Mouse (Mus musculus) limb, embryonic 13.5 days (tissue): Measurements from ENCODE around the gene Scn10a. TPM values are rescaled to one million over a fixed set of nuclear protein-coding genes. Genes with fewer than 3 reads are reported as not detected.

Source experiments
- ATAC-seq: fragments of 200-750 bp; cut with Nextera tagmentation; 2 replicates; pipeline ENCODE4 v1.8.0; 2017; ENCODE audit warnings: low read depth, moderate number of reproducible peaks, moderate TSS enrichment; ENCODE audit not compliant: low FRiP score
- H3K27ac ChIP-seq: fragments of 300-500 bp; sonication (generic); 2 replicates; pipeline ENCODE4 v1.5.1; 2015; ENCODE audit warnings: inconsistent platforms, mild to moderate bottlenecking, moderate library complexity
- H3K27me3 ChIP-seq: fragments of 300-500 bp; sonication (generic); 2 replicates; pipeline ENCODE4 v1.6.1; 2015; ENCODE audit warnings: mild to moderate bottlenecking, inconsistent platforms
- H3K36me3 ChIP-seq: fragments of 300-500 bp; sonication (generic); 2 replicates; pipeline ENCODE4 v1.6.1; 2015; ENCODE audit warnings: inconsistent platforms, mild to moderate bottlenecking, moderate library complexity
- H3K4me1 ChIP-seq: fragments of 300-500 bp; sonication (generic); 2 replicates; pipeline ENCODE4 v1.6.1; 2015; ENCODE audit warnings: inconsistent platforms
- H3K4me2 ChIP-seq: fragments of 300-500 bp; sonication (generic); replicated peaks from 2 replicates; pipeline ENCODE4 v1.6.1; 2015; ENCODE audit warnings: inconsistent platforms, mild to moderate bottlenecking, moderate library complexity
- H3K4me3 ChIP-seq: fragments of 300-500 bp; sonication (generic); 2 replicates; pipeline ENCODE4 v1.5.1; 2015; ENCODE audit warnings: moderate library complexity, mild to moderate bottlenecking, inconsistent platforms
- H3K9ac ChIP-seq: fragments of 300-500 bp; sonication (generic); 2 replicates; pipeline ENCODE4 v1.6.1; 2015; ENCODE audit warnings: mild to moderate bottlenecking, inconsistent platforms
- H3K9me3 ChIP-seq: fragments of 300-500 bp; sonication (generic); 2 replicates; pipeline ENCODE4 v1.6.1; 2016; ENCODE audit warnings: inconsistent platforms
- WGBS: fragments of 180-500 bp; shearing (Covaris S2); methylation state at CpG from one replicate; pipeline ENCODE4 v1.1.7; 2015; 5-methylcytosine and 5-hydroxymethylcytosine counted together
- polyA plus RNA-seq: library from polyadenylated mRNA; unstranded; fragments of >200 nt; fragmentation: Nextera tagmentation; extraction: Ambion mirVana; gene quantifications from 2 replicates; pipeline ENCODE4 v1.2.1, GENCODE M21; 2015

Scn10a gene
- polyA plus RNA-seq, 1 experiment from 2014 or later, result not detected

- Histone ChIP-seq H3K4me3 (no peak overlapping the region), H3K27ac (no peak overlapping the region), H3K36me3 (no peaks in the 10 kb centered on the region), H3K27me3 (no peaks in the 10 kb centered on the region), H3K9ac (no peak overlapping the region), H3K4me2 (no peak overlapping the region), H3K4me1 (no peaks in the 10 kb centered on the region), H3K9me3 (no peaks in the 10 kb centered on the region)
- WGBS, result 12% methylated on average over 6 of the region's 6 CpGs
- ATAC-seq, result peak; percentile 79; the same call in 1 of the 2 replicates
These were observed 12.4 kb downstream of the Scn10a start for GRCm38 (mm10) chr9:119706700-119707099.

GRCm38 (mm10) chr9:119691505-119691904, 27.6 kb downstream of the Scn10a start:
- Histone ChIP-seq H3K4me1 (no peaks in the 10 kb centered on the region), H3K27me3 (no peaks in the 10 kb centered on the region), H3K4me3 (no peak overlapping the region), H3K4me2 (no peak overlapping the region), H3K27ac (no peak overlapping the region), H3K36me3 (no peaks in the 10 kb centered on the region), H3K9me3 (no peaks in the 10 kb centered on the region), H3K9ac (no peak overlapping the region)
- no peak for ATAC-seq
- WGBS, result 62% methylated on average over 7 of the region's 7 CpGs

- Histone ChIP-seq H3K36me3 (no peaks in the 10 kb centered on the region), H3K9me3 (no peaks in the 10 kb centered on the region), H3K9ac (no peak overlapping the region), H3K4me2 (no peak overlapping the region), H3K4me1 (no peaks in the 10 kb centered on the region), H3K27me3 (no peaks in the 10 kb centered on the region), H3K4me3 (no peak overlapping the region), H3K27ac (no peak overlapping the region)
- no peak for ATAC-seq
- WGBS, result 73% methylated on average over 8 of the region's 8 CpGs
These were observed 28.1 kb downstream of the Scn10a start for GRCm38 (mm10) chr9:119691001-119691400.

GRCm38 (mm10) chr9:119687893-119688292, 31.2 kb downstream of the Scn10a start:
- no peak overlapping the region for H3K4me2 ChIP-seq
- no peaks in the 10 kb centered on the region for H3K9me3 ChIP-seq

GRCm38 (mm10) chr9:119686187-119686586, 32.9 kb downstream of the Scn10a start:
- no peak overlapping the region for H3K4me3 ChIP-seq
- H3K27ac ChIP-seq, result no peak overlapping the region
- WGBS, result 94% methylated on average over 8 of the region's 8 CpGs
- no peaks in the 10 kb centered on the region for H3K36me3 ChIP-seq
- H3K27me3 ChIP-seq, result no peaks in the 10 kb centered on the region
- H3K4me1 ChIP-seq, result no peaks in the 10 kb centered on the region
- H3K9me3 ChIP-seq, result no peaks in the 10 kb centered on the region
- ATAC-seq, result no peak
- H3K4me2 ChIP-seq, result no peak overlapping the region
- no peak overlapping the region for H3K9ac ChIP-seq

More at GRCm38 (mm10) chr9:119687893-119688292, 31.2 kb downstream of the Scn10a start:
- ATAC-seq, result no peak
- Histone ChIP-seq H3K4me3 (no peak overlapping the region), H3K27me3 (no peaks in the 10 kb centered on the region), H3K36me3 (no peaks in the 10 kb centered on the region), H3K9ac (no peak overlapping the region), H3K27ac (no peak overlapping the region), H3K4me1 (no peaks in the 10 kb centered on the region)
- 67% methylated on average over 8 of the region's 8 CpGs for WGBS

- Histone ChIP-seq H3K27ac (no peak overlapping the region), H3K4me1 (no peaks in the 10 kb centered on the region), H3K36me3 (no peaks in the 10 kb centered on the region), H3K27me3 (no peaks in the 10 kb centered on the region), H3K9ac (no peak overlapping the region), H3K4me3 (no peak overlapping the region), H3K9me3 (no peaks in the 10 kb centered on the region), H3K4me2 (no peak overlapping the region)
- ATAC-seq, result no peak
- WGBS, result 75% methylated on average over 3 of the region's 3 CpGs
These were observed 38.2 kb downstream of the Scn10a start for GRCm38 (mm10) chr9:119680896-119681295.

- no peak overlapping the region for H3K9ac ChIP-seq
- H3K9me3 ChIP-seq, result no peaks in the 10 kb centered on the region
- no peaks in the 10 kb centered on the region for H3K4me1 ChIP-seq
- no peak overlapping the region for H3K4me3 ChIP-seq
- WGBS, result 44% methylated on average over 1 of the region's 1 CpGs
- H3K27me3 ChIP-seq, result no peaks in the 10 kb centered on the region
- no peaks in the 10 kb centered on the region for H3K36me3 ChIP-seq
- H3K4me2 ChIP-seq, result no peak overlapping the region
- ATAC-seq, result no peak
- no peak overlapping the region for H3K27ac ChIP-seq
These were observed 55.0 kb downstream of the Scn10a start for GRCm38 (mm10) chr9:119664109-119664508.

GRCm38 (mm10) chr9:119656111-119656510, 63.0 kb downstream of the Scn10a start:
- Histone ChIP-seq H3K36me3 (no peaks in the 10 kb centered on the region), H3K9ac (no peak overlapping the region), H3K4me1 (0 out of 2 replicates have a peak, but pooled peaks cover 2% of the 10 kb centered on the region), H3K27ac (no peak overlapping the region), H3K27me3 (no peaks in the 10 kb centered on the region), H3K4me3 (no peak overlapping the region), H3K4me2 (no peak overlapping the region), H3K9me3 (no peaks in the 10 kb centered on the region)
- ATAC-seq, result no peak
- WGBS, result 39% methylated on average over 6 of the region's 6 CpGs

- no peak for ATAC-seq
- H3K9me3 ChIP-seq, result no peaks in the 10 kb centered on the region
- H3K4me2 ChIP-seq, result no peak overlapping the region
- H3K4me3 ChIP-seq, result no peak overlapping the region
- H3K27ac ChIP-seq, result no peak overlapping the region
- WGBS, result 67% methylated on average over 5 of the region's 5 CpGs
- no peaks in the 10 kb centered on the region for H3K36me3 ChIP-seq
- 0 out of 2 replicates have a peak, but pooled peaks cover 2% of the 10 kb centered on the region for H3K4me1 ChIP-seq
- no peaks in the 10 kb centered on the region for H3K27me3 ChIP-seq
- no peak overlapping the region for H3K9ac ChIP-seq
These were observed 65.4 kb downstream of the Scn10a start for GRCm38 (mm10) chr9:119653758-119654157.

- Histone ChIP-seq H3K4me1 (no peaks in the 10 kb centered on the region), H3K4me2 (no peak overlapping the region), H3K27me3 (no peaks in the 10 kb centered on the region), H3K9ac (no peak overlapping the region), H3K4me3 (no peak overlapping the region), H3K27ac (no peak overlapping the region), H3K9me3 (no peaks in the 10 kb centered on the region), H3K36me3 (no peaks in the 10 kb centered on the region)
- no peak for ATAC-seq
- 63% methylated on average over 8 of the region's 8 CpGs for WGBS
These were observed 72.1 kb downstream of the Scn10a start for GRCm38 (mm10) chr9:119646942-119647547.

- Histone ChIP-seq H3K4me1 (no peaks in the 10 kb centered on the region), H3K4me2 (no peak overlapping the region), H3K27ac (no peak overlapping the region), H3K9me3 (no peaks in the 10 kb centered on the region), H3K4me3 (no peak overlapping the region), H3K27me3 (no peaks in the 10 kb centered on the region), H3K36me3 (no peaks in the 10 kb centered on the region), H3K9ac (no peak overlapping the region)
- whole genome bisulfite sequencing, result 87% methylated on average over 6 of the region's 6 CpGs
- ATAC-seq, result no peak
These were observed 77.1 kb downstream of the Scn10a start for GRCm38 (mm10) chr9:119641985-119642384.

- H3K27me3 ChIP-seq, result no peaks in the 10 kb centered on the region
- no peak overlapping the region for H3K9ac ChIP-seq
- no peak overlapping the region for H3K4me3 ChIP-seq
- no peak overlapping the region for H3K27ac ChIP-seq
- 71% methylated on average over 11 of the region's 11 CpGs for WGBS
- H3K4me1 ChIP-seq, result peaks cover 11% of the 10 kb centered on the region
- no peak for ATAC-seq
- H3K36me3 ChIP-seq, result no peaks in the 10 kb centered on the region
- no peaks in the 10 kb centered on the region for H3K9me3 ChIP-seq
- no peak overlapping the region for H3K4me2 ChIP-seq
These were observed 84.8 kb downstream of the Scn10a start for GRCm38 (mm10) chr9:119634216-119634843.

- 0 out of 2 replicates have a peak, but pooled peaks cover 5% of the 10 kb centered on the region for H3K27me3 ChIP-seq
- no peaks in the 10 kb centered on the region for H3K36me3 ChIP-seq
- H3K4me2 ChIP-seq, result no peak overlapping the region
- WGBS, result 83% methylated on average over 5 of the region's 5 CpGs
- no peak overlapping the region for H3K27ac ChIP-seq
- no peak for ATAC-seq
- no peak overlapping the region for H3K4me3 ChIP-seq
- H3K9ac ChIP-seq, result no peak overlapping the region
- H3K4me1 ChIP-seq, result peaks cover 11% of the 10 kb centered on the region
- H3K9me3 ChIP-seq, result no peaks in the 10 kb centered on the region
These were observed 85.6 kb downstream of the Scn10a start for GRCm38 (mm10) chr9:119633475-119633874.
